Comparison of ENCODE assay signal across 8 mouse cellular contexts in the genomic region with DNA sequence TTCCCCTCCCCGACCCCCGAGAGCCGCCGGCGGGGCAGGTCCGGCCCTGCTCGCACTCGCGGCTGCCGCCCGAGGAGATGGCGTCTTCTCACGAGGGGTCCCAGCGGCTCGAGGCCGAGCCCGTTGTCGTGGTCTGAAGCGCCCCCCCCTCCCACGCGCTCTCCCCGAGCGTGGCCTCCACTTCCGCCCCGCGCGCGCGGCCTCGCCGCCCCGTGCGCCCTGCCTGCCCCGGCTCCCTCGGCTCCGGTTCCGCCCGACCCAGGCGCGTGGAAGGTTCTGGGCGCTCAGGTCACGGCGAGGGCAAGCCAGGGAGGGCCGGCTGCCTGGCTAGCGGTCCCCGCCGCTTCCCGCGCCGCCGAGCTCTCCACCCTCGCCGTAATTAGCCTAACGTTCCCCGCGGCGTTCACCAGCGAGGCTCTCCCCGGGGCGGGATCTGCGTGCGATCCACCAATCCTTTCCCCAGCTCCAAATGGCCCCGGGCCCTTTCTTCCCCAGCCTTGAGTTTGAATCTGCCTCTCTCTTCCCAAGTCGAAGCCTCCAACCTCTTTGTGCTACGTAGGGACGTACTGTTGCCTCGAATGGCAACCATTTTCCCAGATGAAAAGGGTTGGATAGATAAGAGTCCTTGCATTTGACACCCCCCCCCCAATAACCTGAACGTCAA. TPM values are rescaled to one million over a fixed set of nuclear protein-coding genes. Genes with fewer than 3 reads are reported as not detected.
DNase-seq lines count a peak whose midpoint lies in the region; ATAC-seq and TF ChIP-seq lines count a peak whose summit lies in the region.

No protein-coding gene starts in this region.

- no peak for DNase-seq in G1E (ENCODE audit: low spot score)
- DNase-seq in cerebellum, adult 2 months: peak; percentile 72 to 74
- peak; percentile 82 for DNase-seq in forebrain, postnatal 0 days
- DNase-seq in heart, postnatal 36 days: peak; percentile 67 to 80
- peak; percentile 61 for DNase-seq in layer of hippocampus, adult 9-11 months
- DNase-seq in lung, postnatal 10 days: peak; percentile 75
- peak; percentile 73 for DNase-seq in ovary, postnatal 36 days (ENCODE audit: low spot score)
- DNase-seq in thymus, postnatal 25 days: peak; percentile 75

- H3K36me3 ChIP-seq in G1E (replicated peaks): peaks cover 28% of the 10 kb centered on the region
- H3K36me3 ChIP-seq in forebrain, postnatal 0 days (ENCODE audit: insufficient read depth): peaks cover 5% of the 10 kb centered on the region; the same call in 1 of the 2 replicates

- no peak for TF ChIP-seq CTCF in G1E (IDR thresholded peaks at IDR 0.05; ENCODE audit: low read depth, low read length)
- no peak for TF ChIP-seq CTCF in cerebellum, adult 2 months (IDR thresholded peaks at IDR 0.05; ENCODE audit: borderline replicate concordance, insufficient read depth, low read depth, low read length)
- no peak for TF ChIP-seq CTCF in forebrain, postnatal 0 days (IDR thresholded peaks at IDR 0.05; ENCODE audit: low read depth)

- intact Hi-C loops in heart, postnatal 36 days (cut with DNase I): loop anchor here (2.0 kb wide), 2 partner anchors 64 to 100 kb away; no protein-coding TSS in a partner anchor

- H3K4me2 ChIP-seq in forebrain, postnatal 0 days (ENCODE audit: low read depth): peak overlapping the region; percentile 58

- H3K9me3 ChIP-seq in G1E (replicated peaks): no peaks in the 10 kb centered on the region
- no peaks in the 10 kb centered on the region for H3K9me3 ChIP-seq in forebrain, postnatal 0 days (ENCODE audit: low read length)

- no peak for TF ChIP-seq POLR2A in cerebellum, adult 2 months (IDR thresholded peaks at IDR 0.05; ENCODE audit: borderline replicate concordance, insufficient read depth, low read length)

- peak; percentile 11; the same call in 1 of the 2 replicates for ATAC-seq in G1E (ENCODE audit: extremely low read depth, insufficient number of reproducible peaks, low FRiP score, poor library complexity, severe bottlenecking)
- ATAC-seq in forebrain, postnatal 0 days: peak; percentile 54

- peak overlapping the region; percentile 100 for H3K9ac ChIP-seq in forebrain, postnatal 0 days

- H3K4me3 ChIP-seq in G1E (ENCODE audit: low read depth, low read length): peak overlapping the region; percentile 93
- peak overlapping the region; percentile 81 for H3K4me3 ChIP-seq in cerebellum, adult 2 months (replicated peaks; ENCODE audit: insufficient read depth, low read depth, low read length)
- H3K4me3 ChIP-seq in forebrain, postnatal 0 days (ENCODE audit: low read depth, low read length): peak overlapping the region; percentile 97

- no peaks in the 10 kb centered on the region for H3K27me3 ChIP-seq in G1E (ENCODE audit: insufficient read depth, low read length)
- no peaks in the 10 kb centered on the region for H3K27me3 ChIP-seq in cerebellum, adult 2 months (ENCODE audit: control insufficient read depth, insufficient read depth, low read length)
- H3K27me3 ChIP-seq in forebrain, postnatal 0 days (ENCODE audit: insufficient read depth, low read length): no peaks in the 10 kb centered on the region

- H3K4me1 ChIP-seq in G1E (ENCODE audit: insufficient read depth, low read depth, low read length): peaks cover 35% of the 10 kb centered on the region
- H3K4me1 ChIP-seq in cerebellum, adult 2 months (ENCODE audit: control insufficient read depth, insufficient read depth, low read length): peaks cover 5% of the 10 kb centered on the region
- peaks cover 22% of the 10 kb centered on the region for H3K4me1 ChIP-seq in forebrain, postnatal 0 days (ENCODE audit: insufficient read depth)

- peak overlapping the region; percentile 86 for H3K27ac ChIP-seq in cerebellum, adult 2 months (ENCODE audit: insufficient read depth, low read length)
- peak overlapping the region; percentile 100 for H3K27ac ChIP-seq in forebrain, postnatal 0 days (ENCODE audit: low read depth, low read length)

- under 1% methylated on average over 67 of the region's 68 CpGs for WGBS in cerebellum, adult 2 months
- WGBS in forebrain, postnatal 0 days: under 1% methylated on average over 60 of the region's 68 CpGs

RNA-seq across cellular contexts. Expression of gene Fubp1, which starts 0.6 kb away (rescaled TPM):
- 313 and 324 TPM in 2 replicates for total RNA-seq in G1E (2014; fragmentation: Nextera tagmentation)
- total RNA-seq in G1E (2017): 250 and 310 TPM in 2 replicates
- 577 and 846 TPM in 2 replicates for polyA plus RNA-seq in G1E (2012)
- polyA plus RNA-seq in cerebellum, adult 2 months (2012; rRNA removed): 94.5 and 110 TPM in 2 replicates
- 230 and 257 TPM in 2 replicates for total RNA-seq in forebrain, postnatal 0 days (2014; rRNA removed)
- 127 and 135 TPM in 2 replicates for polyA plus RNA-seq in forebrain, postnatal 0 days (2015; fragmentation: Nextera tagmentation; extraction: Ambion mirVana)
- total RNA-seq in heart, postnatal 36 days (2021): 10 to 100 TPM; 50.8 to 56.1 TPM

RNA-seq across cellular contexts. Expression of gene Dnajb4, which starts 0.8 kb away (rescaled TPM):
- total RNA-seq in G1E (2014; fragmentation: Nextera tagmentation) (27.3 and 32.6 TPM in 2 replicates), G1E (2017) (23.8 and 26.4 TPM in 2 replicates)
- 1.3 and 2.4 TPM in 2 replicates for polyA plus RNA-seq in G1E (2012)
- polyA plus RNA-seq in cerebellum, adult 2 months (2012; rRNA removed): 45.2 and 49.1 TPM in 2 replicates
- 36.1 and 39.7 TPM in 2 replicates for total RNA-seq in forebrain, postnatal 0 days (2014; rRNA removed)
- polyA plus RNA-seq in forebrain, postnatal 0 days (2015; fragmentation: Nextera tagmentation; extraction: Ambion mirVana): 28.9 and 41.5 TPM in 2 replicates
- total RNA-seq in heart, postnatal 36 days (2021): 100 to 1,000 TPM in 1 of 2 experiments, 10 to 100 TPM in 1; 98.1 to 111 TPM

RNA-seq across cellular contexts. Expression of gene Gipc2, which starts 44.8 kb away (rescaled TPM):
- total RNA-seq in G1E (2014; fragmentation: Nextera tagmentation): not detected in 2 replicates
- total RNA-seq in G1E (2017): 0.33 TPM in 1 of 2 replicates, not detected in the other
- polyA plus RNA-seq in G1E (2012): not detected in 2 replicates
- polyA plus RNA-seq in cerebellum, adult 2 months (2012; rRNA removed): 9.7 and 10.4 TPM in 2 replicates
- 12.0 and 13.9 TPM in 2 replicates for total RNA-seq in forebrain, postnatal 0 days (2014; rRNA removed)
- polyA plus RNA-seq in forebrain, postnatal 0 days (2015; fragmentation: Nextera tagmentation; extraction: Ambion mirVana): 5.1 and 6.3 TPM in 2 replicates
- 1 to 10 TPM; 3.5 to 3.6 TPM for total RNA-seq in heart, postnatal 36 days (2021)

RNA-seq across cellular contexts. Expression of gene Nexn, which starts 55.3 kb away (rescaled TPM):
- not detected in 2 replicates for total RNA-seq in G1E (2014; fragmentation: Nextera tagmentation)
- 0.35 and 1.0 TPM in 2 replicates for total RNA-seq in G1E (2017)
- polyA plus RNA-seq in G1E (2012): not detected in 2 replicates
- 5.3 and 6.5 TPM in 2 replicates for polyA plus RNA-seq in cerebellum, adult 2 months (2012; rRNA removed)
- 0.38 and 0.77 TPM in 2 replicates for total RNA-seq in forebrain, postnatal 0 days (2014; rRNA removed)
- polyA plus RNA-seq in forebrain, postnatal 0 days (2015; fragmentation: Nextera tagmentation; extraction: Ambion mirVana): 3.1 and 4.2 TPM in 2 replicates
- 100 to 1,000 TPM; 341 to 349 TPM for total RNA-seq in heart, postnatal 36 days (2021)
